Mouse (Mus musculus) lung, postnatal 25 days (tissue): ENCODE data around the gene Soat1.
"Not testable (repeated sequence)": the region's sequence is repeated elsewhere in the genome, so short reads cannot be mapped to it uniquely, and the experiment has no call there.

Source experiments
- DNase-seq: peaks from one replicate; pipeline ENCODE4 v3.0.0; 2022; ENCODE audit warnings: low spot score

Soat1 gene

GRCm38 (mm10) chr1:156473961-156474503 is at the start of gene Soat1:
Gene Soat1, minus strand, starts transcription at chr1:156474331.
- peak; percentile 97 for DNase-seq

- not testable (repeated sequence) for DNase-seq
These were observed 49.7 kb upstream of the Soat1 start, which contains the start of gene Gm10031 for GRCm38 (mm10) chr1:156523842-156524241. Gene Gm10031, plus strand, starts transcription at chr1:156524012.

- peak; percentile 68 for DNase-seq
These were observed 47.8 kb upstream of the Soat1 start for GRCm38 (mm10) chr1:156521796-156522517.

GRCm38 (mm10) chr1:156520136-156520780 is 46.1 kb upstream of the Soat1 start:
- DNase-seq: peak; percentile 14

GRCm38 (mm10) chr1:156507753-156508152 is 33.6 kb upstream of the Soat1 start:
- DNase-seq: no peak

- no peak for DNase-seq
These were observed 31.8 kb upstream of the Soat1 start for GRCm38 (mm10) chr1:156505901-156506300.

- no peak for DNase-seq
These were observed 30.9 kb upstream of the Soat1 start for GRCm38 (mm10) chr1:156504945-156505523.

GRCm38 (mm10) chr1:156496910-156497309 is 22.8 kb upstream of the Soat1 start:
- DNase-seq: no peak

GRCm38 (mm10) chr1:156495025-156495424 is 20.9 kb upstream of the Soat1 start:
- DNase-seq: no peak

GRCm38 (mm10) chr1:156491226-156491796 is 17.2 kb upstream of the Soat1 start:
- DNase-seq: no peak

GRCm38 (mm10) chr1:156488031-156488430 is 13.9 kb upstream of the Soat1 start:
- no peak for DNase-seq

- DNase-seq: no peak
These were observed 13.4 kb upstream of the Soat1 start for GRCm38 (mm10) chr1:156487498-156487897.

- DNase-seq: no peak
These were observed 7.7 kb upstream of the Soat1 start for GRCm38 (mm10) chr1:156481826-156482225.

GRCm38 (mm10) chr1:156476535-156476934 is 2.4 kb upstream of the Soat1 start:
- DNase-seq: no peak

GRCm38 (mm10) chr1:156476016-156476415 is 1.9 kb upstream of the Soat1 start:
- no peak for DNase-seq

- DNase-seq: no peak
These were observed 723 bp upstream of the Soat1 start for GRCm38 (mm10) chr1:156474854-156475253.

- DNase-seq: no peak
These were observed 1.1 kb downstream of the Soat1 start for GRCm38 (mm10) chr1:156473003-156473402.

GRCm38 (mm10) chr1:156471955-156472354 is 2.2 kb downstream of the Soat1 start:
- DNase-seq: no peak

- no peak for DNase-seq
These were observed 3.1 kb downstream of the Soat1 start for GRCm38 (mm10) chr1:156471071-156471470.

- no peak for DNase-seq
These were observed 3.6 kb downstream of the Soat1 start for GRCm38 (mm10) chr1:156470557-156470956.

GRCm38 (mm10) chr1:156468576-156468975 is 5.6 kb downstream of the Soat1 start:
- no peak for DNase-seq

GRCm38 (mm10) chr1:156467655-156468255 is 6.4 kb downstream of the Soat1 start:
- no peak for DNase-seq
